Mouse (Mus musculus): Measurements from ENCODE around the gene Irx6.

GRCm38 (mm10) chr8:92664207-92664606, 9.9 kb upstream of the Irx6 start:
- TF ChIP-seq CTCF (IDR thresholded peaks at IDR 0.05; ENCODE audit: borderline replicate concordance, extremely low read depth, insufficient read depth, insufficient read length) (no peak), POLR2A (IDR thresholded peaks at IDR 0.05; ENCODE audit: borderline replicate concordance, extremely low read depth, insufficient read depth, insufficient read length, poor library complexity, severe bottlenecking) (no peak)

All from brain, embryonic 14.5 days (tissue).